Mouse (Mus musculus) stomach, postnatal 0 days (tissue): ENCODE results near the gene Rer1.

ENCODE experiments used
- CTCF ChIP-seq: IDR thresholded peaks from 2 replicates; pipeline ENCODE4 v1.5.1; 2016; ENCODE audit warnings: antibody characterized with exemption, low read depth, mild to moderate bottlenecking, moderate library complexity
- EP300 ChIP-seq: optimal IDR thresholded peaks from 2 replicates; pipeline ENCODE3; 2016; ENCODE audit warnings: antibody characterized with exemption

GRCm38 (mm10) chr4:155058325-155058724 lies 27.9 kb downstream of the Rer1 start:
- TF ChIP-seq CTCF = no peak
- TF ChIP-seq EP300 = no peak
